Mouse (Mus musculus) megakaryocyte, embryonic 14.5 days (primary cell): ENCODE data around the gene Mrps18c.

ENCODE experiments used
- FLI1 ChIP-seq: IDR thresholded peaks from 2 replicates; pipeline ENCODE4 v1.6.1; 2012; ENCODE audit warnings: low read length, inconsistent platforms, mixed read lengths
- GATA1 ChIP-seq: IDR thresholded peaks from 3 replicates; pipeline ENCODE4 v1.6.1; 2012; ENCODE audit warnings: mixed read lengths, low read length, inconsistent platforms, borderline replicate concordance

- TF ChIP-seq GATA1 (no peak), FLI1 (no peak)
Observed at GRCm38 (mm10) chr5:100822826-100823225, 24.4 kb downstream of the Mrps18c start.
